Mouse (Mus musculus): ENCODE results near the gene Zfp39. TPM values are rescaled to one million over a fixed set of nuclear protein-coding genes. Genes with fewer than 3 reads are reported as not detected.

Zfp39 gene
- total RNA-seq, 1 experiment: 3.0 TPM

- Histone ChIP-seq H3K36me3 (ENCODE audit: control insufficient read depth, insufficient read depth, low read length, poor library complexity, severe bottlenecking) (peaks cover 18% of the 10 kb centered on the region), H3K4me3 (ENCODE audit: insufficient read depth in 1 of 2, low read depth in 1 of 2, low read length in 2 of 2, poor library complexity in 1 of 2, severe bottlenecking in 1 of 2) (no peak overlapping the region), H3K27ac (ENCODE audit: insufficient read depth, low read depth, low read length, poor library complexity, severe bottlenecking) (no peak overlapping the region), H3K4me1 (ENCODE audit: control insufficient read depth in 2 of 2, insufficient read depth in 2 of 2, low read length in 2 of 2, poor library complexity in 1 of 2) (peaks cover 0 to 2% of the 10 kb centered on the region in 2 experiments; a peak in 1 of 4 replicates), H3K9me3 (ENCODE audit: control insufficient read depth, insufficient read depth, low read depth, low read length) (no peaks in the 10 kb centered on the region), H3K9ac (ENCODE audit: insufficient read depth, low read depth, low read length, poor library complexity, severe bottlenecking) (no peak overlapping the region)
- DNase-seq (ENCODE audit: low read depth, low spot score): no peak
- no peak for TF ChIP-seq ZC3H11A (IDR thresholded peaks at IDR 0.05; ENCODE audit: borderline replicate concordance, low read depth, low read length)
- in situ Hi-C loops (cut with MboI; ENCODE audit: low sequenced_read_pairs in 2 of 2, unreplicated experiment in 2 of 2): no loop called here
Measured at GRCm38 (mm10) chr11:58890511-58890910, 13.5 kb downstream of the Zfp39 start.

DNA sequence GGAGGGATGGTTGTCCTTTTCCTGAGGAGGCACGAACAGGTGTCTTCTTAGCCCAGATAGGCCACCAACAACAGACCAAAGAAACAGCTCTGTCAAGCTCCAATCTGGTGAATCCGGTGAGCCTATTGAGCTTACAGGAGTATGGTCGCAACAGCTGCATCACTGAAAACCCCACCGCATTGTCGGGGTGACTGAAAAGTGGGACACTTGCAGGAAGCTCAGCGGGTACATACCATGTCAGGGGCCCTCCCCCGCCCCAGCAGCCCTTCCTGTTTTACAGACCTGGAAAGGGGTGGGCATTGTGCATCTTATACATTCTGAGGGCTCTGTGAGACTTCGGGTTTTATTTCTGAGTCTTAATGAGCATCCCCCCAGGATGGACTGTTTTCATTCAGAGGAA is 20.3 kb downstream of the Zfp39 start:
- no peak for DNase-seq (ENCODE audit: low read depth, low spot score)
- H3K4me3 ChIP-seq (ENCODE audit: insufficient read depth in 1 of 2, low read depth in 1 of 2, low read length in 2 of 2, poor library complexity in 1 of 2, severe bottlenecking in 1 of 2): no peak overlapping the region
- no peaks in the 10 kb centered on the region for H3K9me3 ChIP-seq (ENCODE audit: control insufficient read depth, insufficient read depth, low read depth, low read length)
- TF ChIP-seq CHD2 (IDR thresholded peaks at IDR 0.05; ENCODE audit: low read depth, low read length): no peak
- TF ChIP-seq ZC3H11A (IDR thresholded peaks at IDR 0.05; ENCODE audit: borderline replicate concordance, low read depth, low read length): no peak
- TF ChIP-seq MAFK (IDR thresholded peaks at IDR 0.05; ENCODE audit: insufficient read depth, low read depth, low read length): no peak
- no peak for TF ChIP-seq HCFC1 (IDR thresholded peaks at IDR 0.05; ENCODE audit: borderline replicate concordance, insufficient read depth, low read length)
- no peak for TF ChIP-seq ZNF384 (IDR thresholded peaks at IDR 0.05; ENCODE audit: low read depth, low read length)
- H3K36me3 ChIP-seq (ENCODE audit: control insufficient read depth, insufficient read depth, low read length, poor library complexity, severe bottlenecking): peaks cover 10% of the 10 kb centered on the region; the same call in 1 of the 2 replicates
- H3K4me1 ChIP-seq (ENCODE audit: control insufficient read depth in 2 of 2, insufficient read depth in 2 of 2, low read length in 2 of 2, poor library complexity in 1 of 2): no peaks in the 10 kb centered on the region
- in situ Hi-C loops (cut with MboI; ENCODE audit: low sequenced_read_pairs in 2 of 2, unreplicated experiment in 2 of 2): no loop called here
- H3K27ac ChIP-seq (ENCODE audit: insufficient read depth, low read depth, low read length, poor library complexity, severe bottlenecking): no peak overlapping the region
- no peak overlapping the region for H3K9ac ChIP-seq (ENCODE audit: insufficient read depth, low read depth, low read length, poor library complexity, severe bottlenecking)

DNA sequence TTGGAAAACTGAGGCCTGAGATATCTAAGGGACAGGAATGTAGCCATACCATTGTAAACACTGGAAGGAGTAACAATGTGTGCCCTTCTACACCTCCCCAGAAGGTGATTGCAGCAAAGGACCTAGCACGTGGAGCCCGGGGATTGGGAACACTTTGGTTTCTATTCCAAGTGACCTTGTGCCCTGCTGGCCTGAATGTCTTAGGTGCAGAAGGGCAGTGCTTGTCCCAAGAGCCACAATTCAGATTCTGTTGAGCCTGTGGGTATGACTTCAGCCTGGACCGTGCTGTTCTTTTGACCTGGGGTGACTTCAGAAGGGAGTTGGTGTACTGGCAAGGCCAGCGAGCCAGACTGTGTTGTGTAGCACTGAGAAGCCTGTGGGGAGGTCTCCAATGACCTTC is 33.1 kb downstream of the Zfp39 start:
- Histone ChIP-seq H3K36me3 (ENCODE audit: control insufficient read depth, insufficient read depth, low read length, poor library complexity, severe bottlenecking) (peaks cover 7% of the 10 kb centered on the region; the same call in 1 of the 2 replicates), H3K4me3 (ENCODE audit: insufficient read depth in 1 of 2, low read depth in 1 of 2, low read length in 2 of 2, poor library complexity in 1 of 2, severe bottlenecking in 1 of 2) (no peak overlapping the region), H3K27ac (ENCODE audit: insufficient read depth, low read depth, low read length, poor library complexity, severe bottlenecking) (no peak overlapping the region), H3K9ac (ENCODE audit: insufficient read depth, low read depth, low read length, poor library complexity, severe bottlenecking) (no peak overlapping the region), H3K4me1 (ENCODE audit: control insufficient read depth in 2 of 2, insufficient read depth in 2 of 2, low read length in 2 of 2, poor library complexity in 1 of 2) (no peaks in the 10 kb centered on the region), H3K9me3 (ENCODE audit: control insufficient read depth, insufficient read depth, low read depth, low read length) (no peaks in the 10 kb centered on the region)
- DNase-seq (ENCODE audit: low read depth, low spot score): no peak
- TF ChIP-seq ZNF384 (IDR thresholded peaks at IDR 0.05; ENCODE audit: low read depth, low read length) (no peak), CHD2 (IDR thresholded peaks at IDR 0.05; ENCODE audit: low read depth, low read length) (no peak), HCFC1 (IDR thresholded peaks at IDR 0.05; ENCODE audit: borderline replicate concordance, insufficient read depth, low read length) (no peak), ZC3H11A (IDR thresholded peaks at IDR 0.05; ENCODE audit: borderline replicate concordance, low read depth, low read length) (no peak), MAFK (IDR thresholded peaks at IDR 0.05; ENCODE audit: insufficient read depth, low read depth, low read length) (no peak)
- in situ Hi-C loops (cut with MboI; ENCODE audit: low sequenced_read_pairs in 2 of 2, unreplicated experiment in 2 of 2): no loop called here

- Histone ChIP-seq H3K4me1 (ENCODE audit: control insufficient read depth in 2 of 2, insufficient read depth in 2 of 2, low read length in 2 of 2, poor library complexity in 1 of 2) (no peaks in the 10 kb centered on the region), H3K36me3 (ENCODE audit: control insufficient read depth, insufficient read depth, low read length, poor library complexity, severe bottlenecking) (peaks cover 3% of the 10 kb centered on the region; the same call in 1 of the 2 replicates), H3K9me3 (ENCODE audit: control insufficient read depth, insufficient read depth, low read depth, low read length) (no peaks in the 10 kb centered on the region), H3K27ac (ENCODE audit: insufficient read depth, low read depth, low read length, poor library complexity, severe bottlenecking) (no peak overlapping the region), H3K4me3 (ENCODE audit: insufficient read depth in 1 of 2, low read depth in 1 of 2, low read length in 2 of 2, poor library complexity in 1 of 2, severe bottlenecking in 1 of 2) (peak overlapping the region; percentile 83 to 85; a peak in 3 of 4 replicates), H3K9ac (ENCODE audit: insufficient read depth, low read depth, low read length, poor library complexity, severe bottlenecking) (no peak overlapping the region)
- TF ChIP-seq HCFC1 (IDR thresholded peaks at IDR 0.05; ENCODE audit: borderline replicate concordance, insufficient read depth, low read length) (no peak), MAFK (IDR thresholded peaks at IDR 0.05; ENCODE audit: insufficient read depth, low read depth, low read length) (no peak), CHD2 (IDR thresholded peaks at IDR 0.05; ENCODE audit: low read depth, low read length) (no peak), ZC3H11A (IDR thresholded peaks at IDR 0.05; ENCODE audit: borderline replicate concordance, low read depth, low read length) (no peak), ZNF384 (IDR thresholded peaks at IDR 0.05; ENCODE audit: low read depth, low read length) (no peak)
- DNase-seq (ENCODE audit: low read depth, low spot score): no peak
- in situ Hi-C loops (cut with MboI; ENCODE audit: low sequenced_read_pairs in 2 of 2, unreplicated experiment in 2 of 2): no loop called here
Measured at GRCm38 (mm10) chr11:58867954-58868330, 36.1 kb downstream of the Zfp39 start.
